Mouse (Mus musculus) induced T-regulatory cell, adult 2 months (primary cell): ENCODE data around the gene P3h1.

Experiments used
- DNase-seq: peaks from one replicate; pipeline ENCODE4 v3.0.0-alpha.2; 2012; ENCODE audit warnings: low read depth

The P3h1 gene

DNA sequence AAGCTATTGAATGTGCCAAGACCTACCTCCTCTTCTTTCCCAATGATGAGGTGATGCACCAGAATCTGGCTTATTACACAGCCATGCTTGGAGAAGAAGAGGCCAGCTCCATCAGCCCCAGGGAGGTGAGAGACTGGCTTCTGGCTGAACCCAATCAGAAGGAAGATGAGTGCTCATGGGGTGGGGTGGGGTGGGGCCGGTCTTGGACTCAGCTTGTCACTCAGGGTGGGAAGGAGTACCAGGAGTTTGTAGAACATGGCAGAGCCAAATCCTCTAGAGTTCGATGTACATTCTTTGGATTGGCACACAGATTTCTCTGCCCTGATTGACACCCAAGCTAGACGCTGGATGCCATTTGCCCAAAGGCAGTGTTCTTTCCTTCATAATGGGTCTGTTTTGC lies 5.9 kb downstream of the P3h1 start:
- DNase-seq, result no peak

- peak; percentile 88 for DNase-seq
Measured at GRCm38 (mm10) chr4:119239181-119239682, 6.5 kb downstream of the P3h1 start.

DNA sequence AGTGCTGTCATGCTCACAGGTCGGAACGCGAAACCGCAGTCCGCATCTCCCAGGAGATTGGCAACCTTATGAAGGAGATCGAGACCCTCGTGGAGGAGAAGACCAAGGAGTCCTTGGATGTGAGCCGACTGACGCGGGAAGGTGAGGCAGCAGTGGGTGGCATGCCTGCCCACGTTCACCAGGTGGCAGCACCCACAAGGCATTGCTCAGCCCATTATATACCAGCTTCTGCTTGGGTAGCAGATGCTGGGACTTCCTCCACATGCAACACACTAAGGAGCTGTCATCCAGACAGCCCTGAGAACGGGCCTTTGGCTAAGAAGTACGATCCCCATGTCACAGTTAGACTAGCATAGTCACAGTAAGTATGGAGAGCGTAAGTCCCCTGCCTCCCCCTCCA lies 8.9 kb downstream of the P3h1 start:
- DNase-seq, result no peak

- no peak for DNase-seq
Measured at GRCm38 (mm10) chr4:119242571-119242970, 9.9 kb downstream of the P3h1 start.

DNA sequence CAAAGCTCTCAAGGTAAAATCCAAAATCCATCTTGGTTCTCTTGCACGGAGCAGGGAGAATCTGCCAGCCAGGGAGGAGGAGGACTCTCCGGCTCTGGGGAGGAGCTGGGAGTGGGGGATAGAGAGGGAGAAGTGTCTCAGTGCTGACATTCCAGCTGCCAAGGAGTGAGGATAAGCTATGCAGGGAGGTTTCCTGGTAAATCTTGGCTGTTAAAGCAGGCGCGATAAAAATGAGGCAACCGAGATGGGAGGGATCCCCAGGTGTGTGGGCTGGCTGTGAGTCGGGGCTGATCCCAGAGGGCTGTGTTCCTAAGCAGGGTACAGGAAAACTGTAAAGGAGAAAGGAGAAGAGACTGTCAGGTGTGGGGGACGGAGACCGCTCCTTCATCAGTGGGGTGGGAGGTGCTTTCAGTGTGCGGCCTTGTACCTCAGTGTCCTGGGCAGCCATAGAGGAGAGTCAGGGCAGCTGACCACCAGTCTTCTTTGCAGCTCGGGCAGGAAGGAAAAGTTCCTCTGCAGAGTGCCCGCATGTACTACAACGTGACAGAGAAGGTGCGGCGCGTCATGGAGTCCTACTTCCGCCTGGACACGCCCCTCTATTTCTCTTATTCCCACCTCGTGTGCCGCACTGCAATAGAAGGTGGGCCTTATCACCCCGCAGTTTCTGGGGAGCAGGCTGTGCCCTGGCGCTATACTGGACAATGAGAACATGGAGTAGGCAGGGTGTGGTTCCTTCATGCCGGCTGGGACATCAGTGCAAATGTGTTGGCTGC lies 11.9 kb downstream of the P3h1 start:
- no peak for DNase-seq

- no peak for DNase-seq
Measured at GRCm38 (mm10) chr4:119245556-119245955, 12.8 kb downstream of the P3h1 start.

GRCm38 (mm10) chr4:119245961-119246360 lies 13.2 kb downstream of the P3h1 start:
- no peak for DNase-seq

- DNase-seq, result no peak
Measured at GRCm38 (mm10) chr4:119246688-119247225, 14.0 kb downstream of the P3h1 start.

GRCm38 (mm10) chr4:119247462-119248235 lies 14.9 kb downstream of the P3h1 start:
- DNase-seq, result peak; percentile 69

DNA sequence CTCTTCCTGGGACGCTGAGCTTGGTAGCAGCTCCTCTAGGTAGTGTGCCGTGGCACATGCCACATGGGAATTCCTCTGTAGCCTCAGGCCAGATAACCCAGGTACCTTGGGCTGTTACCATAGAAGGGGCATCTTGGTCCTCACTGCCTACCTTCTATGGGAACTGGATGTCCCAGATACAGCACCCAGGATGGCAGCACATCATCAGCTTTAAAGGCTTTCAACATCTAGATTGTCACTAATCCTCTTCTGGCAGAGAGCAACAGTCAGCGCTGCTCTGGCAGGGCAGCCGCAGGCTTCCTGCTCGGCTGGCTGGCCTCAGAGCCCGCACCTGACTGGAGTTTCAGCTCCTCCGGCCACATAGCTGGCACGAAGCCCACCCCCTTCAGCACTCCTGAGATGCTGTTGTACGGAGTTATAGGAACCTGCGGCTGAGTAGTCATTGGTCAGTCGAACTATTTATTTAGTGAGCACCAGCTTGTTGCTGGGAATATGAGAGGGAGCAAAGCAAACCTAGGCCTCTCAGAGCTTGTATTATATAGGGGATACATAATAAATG lies 15.8 kb downstream of the P3h1 start:
- DNase-seq, result no peak

DNA sequence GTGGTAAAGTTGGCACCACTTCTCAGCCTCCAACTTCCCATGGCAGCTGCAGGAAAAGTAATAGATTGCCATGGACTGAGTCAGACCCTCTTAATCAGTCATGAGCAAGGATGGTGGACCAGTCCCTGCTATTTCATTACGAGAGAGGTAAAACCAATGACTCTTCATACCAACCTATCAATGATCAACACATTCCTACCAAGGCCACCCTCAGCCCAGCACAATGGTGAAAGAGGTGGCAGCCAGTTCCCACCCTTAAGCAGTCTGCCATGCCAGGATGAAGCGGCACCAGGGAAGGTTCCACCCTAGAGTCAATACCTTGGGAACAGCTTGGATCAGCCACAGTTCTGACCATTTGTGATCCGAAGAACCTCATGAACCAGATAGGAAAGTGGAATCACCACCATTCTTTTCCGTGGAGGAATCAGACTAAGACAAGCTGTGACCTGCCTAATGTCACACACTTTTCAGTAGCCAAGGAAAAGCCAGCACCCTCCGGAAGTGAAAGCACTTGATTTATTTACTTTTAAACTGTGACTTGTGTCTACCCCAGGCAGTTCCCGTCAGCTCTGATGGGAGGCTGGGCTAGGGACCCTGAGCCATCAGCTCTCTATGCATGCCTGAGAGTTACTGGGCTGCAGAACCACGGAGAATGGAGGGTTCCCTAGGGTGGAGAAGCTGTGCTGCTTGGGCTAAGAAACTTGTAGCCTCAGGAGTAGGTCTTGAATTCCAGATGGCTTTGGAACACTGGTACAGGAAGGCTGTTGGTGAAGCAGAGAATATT lies 19.5 kb downstream of the P3h1 start:
- DNase-seq, result no peak

DNA sequence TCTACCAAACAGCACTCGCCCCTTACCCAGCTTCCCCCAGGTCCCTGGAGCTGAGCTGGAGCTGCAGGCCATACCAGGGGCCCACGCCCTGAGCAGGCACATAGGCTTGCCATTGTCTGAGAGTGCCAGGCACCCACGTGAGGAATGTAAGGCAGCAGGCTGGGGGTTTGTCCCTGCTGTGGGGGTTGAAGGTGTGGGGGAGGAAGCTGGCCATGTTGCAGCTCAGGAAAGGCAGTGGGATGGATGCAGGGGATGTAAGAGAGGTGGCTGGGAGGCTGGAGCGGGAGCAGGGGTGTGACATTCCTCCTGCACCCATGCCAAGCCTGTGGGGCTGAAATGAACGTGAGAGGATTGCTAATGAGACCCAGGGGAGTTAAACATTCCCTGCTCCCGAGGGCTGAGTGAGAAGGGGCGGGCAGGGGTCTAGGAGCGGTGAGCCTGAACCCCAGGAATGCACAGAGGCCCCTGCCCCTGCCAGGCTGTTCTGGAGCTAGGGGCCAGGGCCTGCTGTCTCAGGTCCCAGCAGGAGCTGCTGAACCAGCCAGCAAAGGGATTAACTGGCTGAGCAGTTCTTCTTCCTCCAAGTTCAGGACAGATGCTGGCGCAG lies 21.4 kb downstream of the P3h1 start:
- DNase-seq, result no peak

GRCm38 (mm10) chr4:119255351-119255750 lies 22.6 kb downstream of the P3h1 start, which contains the start of gene Cldn19:
TSS of gene Cldn19 (plus strand) at chr4:119255414.
- DNase-seq, result no peak

GRCm38 (mm10) chr4:119257083-119257482 lies 24.4 kb downstream of the P3h1 start:
- no peak for DNase-seq

DNA sequence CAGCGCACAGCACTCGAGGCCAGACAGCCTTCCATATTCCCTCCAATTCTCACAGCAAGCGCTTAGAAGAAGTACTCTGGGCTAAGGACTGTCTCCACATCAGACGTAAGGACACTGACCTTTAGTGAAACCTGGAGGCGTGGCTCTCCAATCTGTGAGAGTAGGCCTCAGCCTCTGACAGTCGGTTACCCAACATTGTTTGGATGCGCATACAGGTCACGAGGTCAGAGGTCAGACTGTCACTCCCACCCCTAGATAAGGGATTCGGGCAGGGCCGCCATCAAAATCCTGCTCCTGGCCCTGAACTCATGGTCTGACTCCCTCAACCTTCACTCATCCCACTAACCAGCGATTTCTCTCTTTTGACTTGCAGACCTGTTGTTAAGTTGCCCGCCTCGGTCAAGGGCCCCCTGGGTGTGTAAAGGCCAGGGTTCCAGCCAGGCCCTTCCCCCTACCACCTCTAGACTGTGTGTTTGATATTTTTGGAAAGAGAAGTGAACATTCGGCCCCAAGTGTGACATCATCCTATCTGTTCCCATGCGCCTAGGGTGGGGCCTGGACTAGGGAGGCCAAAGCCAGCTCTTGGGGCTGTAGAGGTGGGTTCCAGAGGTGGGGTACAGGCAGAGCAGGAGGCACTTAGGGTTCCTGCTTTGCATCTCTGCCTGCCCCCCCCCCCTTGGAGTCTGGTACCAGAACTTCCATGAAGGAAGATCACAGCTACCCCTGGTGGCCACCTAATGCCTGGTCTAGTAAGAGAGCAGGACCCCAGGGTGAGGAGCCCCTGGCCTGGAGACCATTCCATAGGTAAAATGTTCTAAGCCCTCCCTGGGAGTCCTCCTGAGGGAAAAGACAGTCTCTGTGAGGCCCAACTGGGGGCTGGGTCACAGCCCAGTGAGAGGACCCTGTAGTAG lies 26.9 kb downstream of the P3h1 start:
- DNase-seq, result no peak

- no peak for DNase-seq
Measured at GRCm38 (mm10) chr4:119261087-119261713, 28.5 kb downstream of the P3h1 start.

- no peak for DNase-seq
Measured at GRCm38 (mm10) chr4:119262483-119262882, 29.8 kb downstream of the P3h1 start.

- DNase-seq, result no peak
Measured at GRCm38 (mm10) chr4:119263459-119263858, 30.7 kb downstream of the P3h1 start.

GRCm38 (mm10) chr4:119266606-119267005 lies 33.9 kb downstream of the P3h1 start:
- no peak for DNase-seq

- DNase-seq, result no peak
Measured at GRCm38 (mm10) chr4:119274627-119275026, 41.9 kb downstream of the P3h1 start.
